Mouse (Mus musculus) CH12.LX (cell line): ENCODE measurements around the gene Cant1. TPM values are rescaled to one million over a fixed set of nuclear protein-coding genes. Genes with fewer than 3 reads are reported as not detected.
"Not testable (repeated sequence)": the region's sequence is repeated elsewhere in the genome, so short reads cannot be mapped to it uniquely, and the experiment has no call there.

Source experiments
- DNase-seq: peaks from one replicate; pipeline ENCODE4 v3.0.0-alpha.2; 2013; ENCODE audit errors: extremely low read depth
- H3K27ac ChIP-seq: 2 replicates; pipeline ENCODE4 v1.5.1; 2012; ENCODE audit warnings: low read depth, mild to moderate bottlenecking, control low read depth, moderate library complexity; ENCODE audit not compliant: insufficient read depth
- H3K27me3 ChIP-seq: replicated peaks from 2 replicates; pipeline ENCODE3; 2012; ENCODE audit warnings: inconsistent platforms
- H3K36me3 ChIP-seq, 2 experiments: replicated peaks in 1 of 2; 2 replicates each; pipeline versions ENCODE3 to v1.6.1; 2012; ENCODE audit warnings: inconsistent platforms in 1 of 2, low read length in 1 of 2, mild to moderate bottlenecking in 1 of 2, mixed read lengths in 1 of 2, moderate library complexity in 1 of 2; ENCODE audit not compliant: control insufficient read depth in 1 of 2, insufficient read depth in 1 of 2
- H3K4me1 ChIP-seq, 2 experiments: 2 replicates each; pipeline ENCODE4 v1.6.1; 2012; ENCODE audit warnings: inconsistent platforms in 1 of 2, moderate library complexity in 1 of 2; ENCODE audit not compliant: insufficient read depth in 2 of 2, control insufficient read depth in 1 of 2
- H3K4me2 ChIP-seq: 2 replicates; pipeline ENCODE4 v1.6.1; 2012; ENCODE audit warnings: low read depth, mild to moderate bottlenecking, control low read depth; ENCODE audit not compliant: poor library complexity, insufficient read depth, severe bottlenecking
- H3K4me3 ChIP-seq, 3 experiments: fragments of 150-350 bp in 1 of 3; sonication (generic) in 1 of 3; replicated peaks in 1 of 3; 2 replicates each; pipeline versions ENCODE3 to v1.5.1; 2011 to 2012; ENCODE audit warnings: low read depth in 2 of 3, low read length in 2 of 3, mild to moderate bottlenecking in 2 of 3, moderate library complexity in 2 of 3, control low read depth in 1 of 3, improper control_type of control experiment in 1 of 3, inconsistent platforms in 1 of 3, mixed read lengths in 1 of 3; ENCODE audit not compliant: poor library complexity in 1 of 3
- H3K79me2 ChIP-seq: replicated peaks from 2 replicates; pipeline ENCODE4 v1.6.1; 2012; ENCODE audit warnings: mild to moderate bottlenecking, moderate library complexity; ENCODE audit not compliant: control insufficient read depth, poor library complexity, insufficient read depth, severe bottlenecking; ENCODE audit errors: extremely low read depth
- H3K9ac ChIP-seq: 2 replicates; pipeline ENCODE4 v1.6.1; 2012; ENCODE audit warnings: low read depth, mild to moderate bottlenecking, control low read depth, moderate library complexity; ENCODE audit not compliant: insufficient read depth
- H3K9me3 ChIP-seq: replicated peaks from 2 replicates; pipeline ENCODE3; 2012; ENCODE audit warnings: low read length, inconsistent platforms, mixed read lengths
- BHLHE40 ChIP-seq: IDR thresholded peaks from 2 replicates; pipeline ENCODE4 v1.6.1; 2011; ENCODE audit warnings: mild to moderate bottlenecking, low read depth, low read length, improper control_type of control experiment
- CHD1 ChIP-seq: IDR thresholded peaks from 2 replicates; pipeline ENCODE4 v1.6.1; 2012; ENCODE audit warnings: low read depth, low read length, improper control_type of control experiment, inconsistent platforms
- CTCF ChIP-seq, 2 experiments: IDR thresholded peaks in 1 of 2; conservative IDR thresholded peaks in 1 of 2; 2 replicates each; pipeline ENCODE4 v1.5.1; 2011 to 2012; ENCODE audit warnings: low read depth in 2 of 2, low read length in 2 of 2, improper control_type of control experiment in 1 of 2, inconsistent platforms in 1 of 2, mild to moderate bottlenecking in 1 of 2, moderate library complexity in 1 of 2
- E2F4 ChIP-seq: IDR thresholded peaks from 2 replicates; pipeline ENCODE4 v1.6.1; 2011; ENCODE audit warnings: low read depth, low read length, improper control_type of control experiment; ENCODE audit not compliant: insufficient replicate concordance
- ELF1 ChIP-seq: IDR thresholded peaks from 2 replicates; pipeline ENCODE4 v1.6.1; 2014; ENCODE audit warnings: low read depth, mild to moderate bottlenecking, inconsistent platforms, low read length, improper control_type of control experiment
- EP300 ChIP-seq: IDR thresholded peaks from 2 replicates; pipeline ENCODE4 v1.6.1; 2011; ENCODE audit warnings: low read length, improper control_type of control experiment
- ETS1 ChIP-seq: conservative IDR thresholded peaks from 2 replicates; pipeline ENCODE4 v1.6.1; 2012; ENCODE audit warnings: low read depth, mild to moderate bottlenecking, inconsistent platforms, low read length, improper control_type of control experiment, moderate library complexity
- GABPA ChIP-seq: IDR thresholded peaks from 2 replicates; pipeline ENCODE4 v1.6.1; 2012; ENCODE audit warnings: low read depth, low read length, improper control_type of control experiment, inconsistent platforms; ENCODE audit not compliant: insufficient replicate concordance
- JUN ChIP-seq: IDR thresholded peaks from 2 replicates; pipeline ENCODE4 v1.6.1; 2011; ENCODE audit warnings: low read depth, mild to moderate bottlenecking, low read length, improper control_type of control experiment, moderate library complexity; ENCODE audit not compliant: insufficient read depth
- JUND ChIP-seq: conservative IDR thresholded peaks from 2 replicates; pipeline ENCODE4 v1.6.1; 2011; ENCODE audit warnings: low read depth, low read length, improper control_type of control experiment
- KAT2A ChIP-seq: IDR thresholded peaks from 2 replicates; pipeline ENCODE4 v1.6.1; 2012; ENCODE audit warnings: low read length, improper control_type of control experiment, inconsistent platforms; ENCODE audit not compliant: insufficient replicate concordance
- MAZ ChIP-seq: IDR thresholded peaks from 2 replicates; pipeline ENCODE4 v1.6.1; 2012; ENCODE audit warnings: low read depth, mild to moderate bottlenecking, inconsistent platforms, low read length, improper control_type of control experiment, moderate library complexity
- MXI1 ChIP-seq: IDR thresholded peaks from 2 replicates; pipeline ENCODE4 v1.6.1; 2011; ENCODE audit warnings: mild to moderate bottlenecking, low read depth, low read length, improper control_type of control experiment
- NELFE ChIP-seq: IDR thresholded peaks from 2 replicates; pipeline ENCODE4 v1.6.1; 2011; ENCODE audit warnings: low read depth, low read length, improper control_type of control experiment
- NRF1 ChIP-seq: IDR thresholded peaks from 2 replicates; pipeline ENCODE4 v1.6.1; 2014; ENCODE audit warnings: low read depth, mild to moderate bottlenecking, inconsistent platforms, low read length, improper control_type of control experiment, moderate library complexity
- PAX5 ChIP-seq: IDR thresholded peaks from 2 replicates; pipeline ENCODE4 v1.6.1; 2012; ENCODE audit warnings: low read length, inconsistent platforms, mixed read lengths
- POLR2A ChIP-seq: IDR thresholded peaks from 2 replicates; pipeline ENCODE4 v1.6.1; 2011; ENCODE audit warnings: low read depth, mild to moderate bottlenecking, improper control_type of control experiment, low read length
- RCOR1 ChIP-seq: conservative IDR thresholded peaks from 2 replicates; pipeline ENCODE4 v1.6.1; 2012; ENCODE audit warnings: low read depth, mild to moderate bottlenecking, inconsistent platforms, low read length, improper control_type of control experiment
- SIN3A ChIP-seq: IDR thresholded peaks from 2 replicates; pipeline ENCODE4 v1.6.1; 2012; ENCODE audit warnings: low read length, improper control_type of control experiment, inconsistent platforms
- TBP ChIP-seq: conservative IDR thresholded peaks from 2 replicates; pipeline ENCODE4 v1.6.1; 2011; ENCODE audit warnings: low read depth, low read length, improper control_type of control experiment
- USF1 ChIP-seq: IDR thresholded peaks from 2 replicates; pipeline ENCODE4 v1.6.1; 2014; ENCODE audit warnings: low read depth, mild to moderate bottlenecking, inconsistent platforms, low read length, improper control_type of control experiment
- USF2 ChIP-seq: conservative IDR thresholded peaks from 2 replicates; pipeline ENCODE4 v1.6.1; 2011; ENCODE audit warnings: low read depth, low read length, improper control_type of control experiment
- ZC3H11A ChIP-seq: IDR thresholded peaks from 2 replicates; pipeline ENCODE4 v1.6.1; 2012; ENCODE audit warnings: low read depth, mild to moderate bottlenecking, inconsistent platforms, low read length, improper control_type of control experiment
- ZKSCAN1 ChIP-seq: IDR thresholded peaks from 2 replicates; pipeline ENCODE4 v1.6.1; 2012; ENCODE audit warnings: low read depth, inconsistent platforms, low read length, improper control_type of control experiment, borderline replicate concordance
- ZMIZ1 ChIP-seq: IDR thresholded peaks from 2 replicates; pipeline ENCODE4 v1.6.1; 2012; ENCODE audit warnings: low read depth, mild to moderate bottlenecking, inconsistent platforms, low read length, improper control_type of control experiment
- ZNF384 ChIP-seq: IDR thresholded peaks from 2 replicates; pipeline ENCODE4 v1.6.1; 2012; ENCODE audit warnings: low read depth, low read length, improper control_type of control experiment, inconsistent platforms
- dilution Hi-C: fragments of 300-500 bp; cut with MboI; formaldehyde crosslinking; loops from 2 replicates; pipeline ENCODE4 v1.14.3; 2020; ENCODE audit warnings: low sequenced_read_pairs; ENCODE audit not compliant: extremely low pct_unique_long_range_greater_than_20kb, extremely low pct_ligation_motif_present
- in situ Hi-C: fragments of 300-500 bp; cut with MboI; formaldehyde crosslinking; loops from 3 replicates; pipeline ENCODE4 v1.14.3; 2019; ENCODE audit warnings: low sequenced_read_pairs, low pct_ligation_motif_present, low pct_unique_long_range_greater_than_20kb, mixed read lengths
- polyA plus RNA-seq: library from polyadenylated mRNA; unstranded; fragments of >175 nt; gene quantifications from 2 replicates; pipeline ENCODE4 v1.2.1, GENCODE M21; 2012; ENCODE audit warnings: low read depth; ENCODE audit not compliant: insufficient read length
- total RNA-seq, 2 experiments: library from RNA; depleted of rRNA; stranded (reverse); fragments of 300-350 nt in 1 of 2; fragments of >200 nt in 1 of 2; gene quantifications; 2 replicates each; pipeline ENCODE4 v1.2.3; 2012 to 2014

The Cant1 gene
- total and polyA plus RNA-seq, 3 experiments, result 28.8 to 40.2 (median 31.2) TPM

- DNase-seq, result no peak
- in situ Hi-C loops, result no loop called here
- H3K27ac ChIP-seq, result no peak overlapping the region
- no peak overlapping the region for H3K4me2 ChIP-seq
- peaks cover 25% of the 10 kb centered on the region for H3K9me3 ChIP-seq
- no peaks in the 10 kb centered on the region for H3K79me2 ChIP-seq
- no peak overlapping the region for H3K9ac ChIP-seq
- H3K36me3 ChIP-seq, result peaks cover 63 to 91% of the 10 kb centered on the region in 2 experiments
- H3K4me3 ChIP-seq, result no peak overlapping the region
- peaks cover 0 to 8% of the 10 kb centered on the region in 2 experiments; a peak in 2 of 4 replicates for H3K4me1 ChIP-seq
- TF ChIP-seq E2F4 (no peak), BHLHE40 (no peak), EP300 (no peak), CTCF (conservative IDR thresholded peaks at IDR 0.05 in 1 of 2, IDR thresholded peaks at IDR 0.05 in 1 of 2; ENCODE audit: low read depth in 2 of 2, low read length in 2 of 2) (no peak), ZNF384 (no peak), ZMIZ1 (no peak), ZC3H11A (no peak), JUND (no peak), MXI1 (no peak), CHD1 (no peak), RCOR1 (no peak), NELFE (no peak), ELF1 (no peak), JUN (no peak), USF2 (no peak), NRF1 (no peak), PAX5 (no peak)
- no peaks in the 10 kb centered on the region for H3K27me3 ChIP-seq
- dilution Hi-C loops, result no loop called here
These were observed 24.3 kb downstream of the Cant1 start for GRCm38 (mm10) chr11:118394538-118394937.

GRCm38 (mm10) chr11:118393991-118394390 lies 24.9 kb downstream of the Cant1 start:
- peaks cover 28% of the 10 kb centered on the region for H3K9me3 ChIP-seq
- no peak overlapping the region for H3K4me2 ChIP-seq
- in situ Hi-C loops, result no loop called here
- no peak overlapping the region for H3K27ac ChIP-seq
- H3K79me2 ChIP-seq, result no peaks in the 10 kb centered on the region
- peaks cover 62 to 85% of the 10 kb centered on the region in 2 experiments for H3K36me3 ChIP-seq
- H3K4me3 ChIP-seq, result no peak overlapping the region
- dilution Hi-C loops, result no loop called here
- H3K9ac ChIP-seq, result no peak overlapping the region
- no peak for TF ChIP-seq ETS1
- TF ChIP-seq USF1, result no peak
- TF ChIP-seq POLR2A, result no peak
- TF ChIP-seq MXI1, result no peak
- TF ChIP-seq JUN, result no peak
- TF ChIP-seq PAX5, result no peak
- no peak for TF ChIP-seq ZKSCAN1
- no peak for TF ChIP-seq MAZ
- no peak for TF ChIP-seq SIN3A
- no peak for TF ChIP-seq E2F4
- TF ChIP-seq USF2, result no peak
- no peak for TF ChIP-seq CHD1
- TF ChIP-seq TBP, result no peak
- TF ChIP-seq KAT2A, result no peak
- TF ChIP-seq EP300, result no peak
- TF ChIP-seq ZMIZ1, result no peak
- TF ChIP-seq ZNF384, result no peak
- no peak for TF ChIP-seq GABPA
- TF ChIP-seq, all 38 proteins: peak for 0
- DNase-seq, result no peak
- peaks cover 0 to 3% of the 10 kb centered on the region in 2 experiments; a peak in 1 of 4 replicates for H3K4me1 ChIP-seq
- no peaks in the 10 kb centered on the region for H3K27me3 ChIP-seq

- H3K4me3 ChIP-seq, dilution Hi-C loops, H3K27ac ChIP-seq, in situ Hi-C loops, H3K4me1 ChIP-seq, H3K27me3 ChIP-seq, H3K9me3 ChIP-seq, H3K9ac ChIP-seq, H3K79me2 ChIP-seq, DNase-seq, H3K4me2 ChIP-seq: not testable (repeated sequence)
- H3K36me3 ChIP-seq, result peaks cover 6 to 23% of the 10 kb centered on the region in 2 experiments
These were observed 31.1 kb downstream of the Cant1 start for GRCm38 (mm10) chr11:118387816-118388215.
